Mouse (Mus musculus): ENCODE data around the gene Chl1.

DNA sequence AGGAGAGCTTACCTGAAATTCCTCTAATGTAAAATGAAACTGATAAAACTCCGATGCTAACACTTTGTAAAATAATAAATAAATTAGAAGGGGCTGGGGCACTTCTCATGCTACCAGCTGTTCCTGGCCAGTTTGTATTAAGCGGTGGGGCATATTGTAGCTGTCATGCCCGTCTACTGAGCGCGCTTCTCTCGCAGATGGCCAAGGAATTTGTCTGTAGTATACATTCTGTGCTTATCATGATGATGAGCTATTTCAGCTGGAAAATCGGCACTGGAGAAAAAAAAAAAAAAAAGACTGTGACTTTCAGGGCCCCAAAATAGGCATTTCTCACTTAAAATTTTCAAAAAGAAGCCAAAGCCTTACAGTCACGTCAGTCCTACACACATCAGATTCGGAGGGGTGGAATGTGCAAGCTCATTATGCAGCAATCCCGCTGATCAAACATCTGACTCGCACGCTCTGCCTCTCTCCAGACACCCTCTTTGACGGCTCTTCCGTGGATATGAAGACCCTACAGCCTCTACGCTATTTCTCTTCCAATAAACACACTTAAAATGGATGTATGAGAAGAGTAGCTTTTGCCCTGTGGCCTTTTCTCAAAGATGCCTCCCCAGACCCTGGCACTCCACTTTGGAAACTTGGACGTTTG lies 238.9 kb downstream of the Chl1 start:
- no peak for TF ChIP-seq CTCF (IDR thresholded peaks at IDR 0.05; ENCODE audit: low read depth)
- no peak for TF ChIP-seq EP300 (IDR thresholded peaks at IDR 0.05; ENCODE audit: low read depth)
